Mouse (Mus musculus): ENCODE measurements around the gene Tmem151b.

Tmem151b gene

GRCm38 (mm10) chr17:45511757-45512156 is 37.7 kb downstream of the Tmem151b start:
- DNase-seq (ENCODE audit: extremely low read depth, low read depth), result no peak

GRCm38 (mm10) chr17:45510871-45511270 is 38.6 kb downstream of the Tmem151b start:
- no peak for DNase-seq (ENCODE audit: extremely low read depth, low read depth)

DNA sequence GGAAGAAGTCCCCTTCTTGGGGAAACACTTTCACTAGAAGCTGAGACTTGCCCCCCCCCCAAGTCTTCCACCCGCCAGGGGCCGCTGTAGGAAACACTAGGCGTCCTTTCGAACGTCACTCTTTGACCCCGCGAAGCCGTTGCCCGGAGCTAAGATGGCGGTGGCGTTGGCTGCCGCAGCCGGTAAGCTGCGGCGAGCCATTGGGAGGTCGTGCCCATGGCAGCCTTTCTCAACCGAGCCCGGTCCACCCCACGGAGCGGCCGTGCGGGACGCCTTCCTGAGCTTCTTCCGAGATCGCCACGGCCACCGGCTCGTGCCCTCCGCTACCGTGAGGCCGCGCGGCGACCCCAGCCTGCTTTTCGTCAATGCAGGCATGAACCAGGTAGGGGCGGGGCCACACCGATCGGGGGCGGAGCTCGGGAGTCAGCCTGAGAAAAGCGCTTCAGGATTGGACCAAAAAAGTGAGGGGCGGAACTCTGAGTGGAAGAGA is 42.7 kb downstream of the Tmem151b start, which contains the start of gene Aars2:
Gene Aars2 (plus strand): TSS at position 142 of the 490 bp plus-strand sequence.
- DNase-seq (ENCODE audit: extremely low read depth, low read depth), result peak; percentile 74

DNA sequence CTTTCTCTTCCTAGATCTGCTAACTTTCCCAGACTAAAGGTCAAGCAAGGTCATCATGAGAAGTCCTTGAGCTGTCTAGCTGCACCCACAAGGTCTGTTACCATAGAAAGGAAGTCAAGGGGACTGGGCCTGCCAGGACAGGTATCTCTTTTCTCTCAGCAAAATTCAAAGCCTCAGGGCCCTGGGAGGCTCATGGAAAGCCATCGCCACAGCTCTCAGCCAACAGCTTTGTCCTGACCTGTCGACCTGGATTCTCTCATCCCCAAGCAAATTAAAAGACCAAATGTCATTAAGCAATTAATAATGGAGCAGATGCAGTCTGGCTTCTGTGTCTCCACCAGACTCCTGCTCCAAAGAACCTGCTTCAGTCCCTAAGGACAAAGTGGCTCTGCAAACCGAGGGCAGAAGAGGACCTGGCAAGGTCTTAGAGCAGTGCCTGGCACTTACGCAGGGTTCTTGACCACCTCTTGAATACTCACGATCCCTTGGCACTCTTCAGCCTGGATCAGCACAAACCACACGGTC is 43.5 kb downstream of the Tmem151b start:
- no peak for DNase-seq (ENCODE audit: extremely low read depth, low read depth)

- peak; percentile 96 for DNase-seq (ENCODE audit: extremely low read depth, low read depth)
These were observed 46.0 kb downstream of the Tmem151b start for GRCm38 (mm10) chr17:45503301-45503973.

DNA sequence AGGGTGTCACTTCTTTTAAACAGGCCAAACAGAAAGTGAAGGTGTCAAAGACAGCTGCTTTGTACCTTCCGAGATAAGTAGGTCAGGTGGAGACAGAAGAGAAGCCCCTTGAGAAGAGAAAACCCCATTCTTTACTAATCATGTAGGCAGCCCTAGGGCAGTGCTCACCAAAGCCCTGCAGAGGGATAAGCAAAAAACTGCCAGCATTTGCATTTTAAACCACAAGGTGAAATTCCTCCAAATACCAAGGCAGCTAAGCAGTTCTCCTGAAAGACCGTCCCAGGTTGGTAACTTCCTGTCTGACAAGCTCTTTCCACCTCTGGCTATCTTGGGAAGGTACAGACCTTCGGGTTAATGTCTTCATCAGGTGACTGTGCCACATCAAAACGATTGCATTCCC is 47.2 kb downstream of the Tmem151b start:
- no peak for DNase-seq (ENCODE audit: extremely low read depth, low read depth)

- no peak for DNase-seq (ENCODE audit: extremely low read depth, low read depth)
These were observed 48.5 kb downstream of the Tmem151b start for GRCm38 (mm10) chr17:45500981-45501380.

DNA sequence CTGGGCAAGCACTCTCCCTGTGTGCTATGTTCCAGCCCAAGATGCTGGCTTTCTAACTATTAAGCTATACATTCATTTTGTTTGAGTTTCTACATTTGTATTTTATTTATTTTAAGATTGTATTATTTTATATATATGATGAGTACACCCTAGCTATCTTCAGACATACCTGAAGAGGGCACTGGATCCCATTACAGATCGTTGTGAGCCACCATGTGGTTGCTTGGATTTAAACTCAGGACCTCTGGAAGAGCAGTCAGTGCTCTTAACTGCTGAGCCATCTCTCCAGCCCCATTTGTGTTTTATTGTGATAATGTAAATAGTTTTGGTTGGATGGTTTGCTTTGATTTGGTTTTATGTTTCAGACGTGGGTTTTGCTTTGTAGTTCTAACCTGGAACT is 50.0 kb downstream of the Tmem151b start:
- DNase-seq (ENCODE audit: extremely low read depth, low read depth), result no peak

- no peak for DNase-seq (ENCODE audit: extremely low read depth, low read depth)
These were observed 51.1 kb downstream of the Tmem151b start for GRCm38 (mm10) chr17:45498397-45498796.

- no peak for DNase-seq (ENCODE audit: extremely low read depth, low read depth)
These were observed 54.1 kb downstream of the Tmem151b start for GRCm38 (mm10) chr17:45495398-45495797.
